Mouse (Mus musculus) layer of hippocampus, postnatal 10 days (tissue): Measurements from ENCODE around the gene Txnip. TPM values are rescaled to one million over a fixed set of nuclear protein-coding genes. Genes with fewer than 3 reads are reported as not detected.
"Not testable (repeated sequence)": the region's sequence is repeated elsewhere in the genome, so short reads cannot be mapped to it uniquely, and the experiment has no call there.

ENCODE experiments used
- DNase-seq, 2 experiments: peaks; one replicate each; pipeline ENCODE4 v3.0.0; 2021; ENCODE audit warnings: low spot score in 2 of 2
- total RNA-seq, 2 experiments: library from RNA; stranded (reverse); gene quantifications; 2 replicates each; pipeline ENCODE4 v1.2.3; 2021

Gene Txnip
- total RNA-seq, 2 experiments from 2014 or later = 36.5 to 46.1 TPM

GRCm38 (mm10) chr3:96593374-96593773, 35.6 kb downstream of the Txnip start:
- DNase-seq = no peak

- peak; percentile 93 to 95 for DNase-seq
These were observed 36.2 kb downstream of the Txnip start, which contains the start of gene Polr3gl for GRCm38 (mm10) chr3:96593790-96594560. Gene Polr3gl, minus strand, starts transcription at chr3:96594181.

GRCm38 (mm10) chr3:96594851-96595250, 37.1 kb downstream of the Txnip start:
- no peak for DNase-seq

- DNase-seq = no peak
These were observed 37.9 kb downstream of the Txnip start for GRCm38 (mm10) chr3:96595661-96596060.

- peak; percentile 71 to 79 for DNase-seq
These were observed 38.5 kb downstream of the Txnip start, which contains the start of gene Ankrd34a for GRCm38 (mm10) chr3:96596228-96596707. Gene Ankrd34a, plus strand, starts transcription at chr3:96596636.

- DNase-seq = peak in 1 of 2 experiments; percentile 46
These were observed 39.1 kb downstream of the Txnip start for GRCm38 (mm10) chr3:96596855-96597254.

GRCm38 (mm10) chr3:96597435-96597891, 39.7 kb downstream of the Txnip start:
- DNase-seq = peak; percentile 56 to 57

- DNase-seq = peak; percentile 67 to 73
These were observed 40.7 kb downstream of the Txnip start for GRCm38 (mm10) chr3:96598156-96599068.

- DNase-seq = no peak
These were observed 41.3 kb downstream of the Txnip start for GRCm38 (mm10) chr3:96599069-96599393.

GRCm38 (mm10) chr3:96599411-96599810, 41.7 kb downstream of the Txnip start:
- no peak for DNase-seq

- DNase-seq = peak; percentile 90 to 92
These were observed 43.0 kb downstream of the Txnip start, which contains the start of gene Lix1l for GRCm38 (mm10) chr3:96600639-96601250. Gene Lix1l, plus strand, starts transcription at chr3:96601149.

- peak; percentile 63 to 74 for DNase-seq
These were observed 43.6 kb downstream of the Txnip start for GRCm38 (mm10) chr3:96601251-96601787.

GRCm38 (mm10) chr3:96601941-96602703, 44.4 kb downstream of the Txnip start:
- peak in 1 of 2 experiments; percentile 48 for DNase-seq

- DNase-seq = no peak
These were observed 44.9 kb downstream of the Txnip start for GRCm38 (mm10) chr3:96602704-96603084.

GRCm38 (mm10) chr3:96603311-96603710, 45.6 kb downstream of the Txnip start:
- peak in 1 of 2 experiments; percentile 34 for DNase-seq

- DNase-seq = not testable (repeated sequence)
These were observed 48.2 kb downstream of the Txnip start for GRCm38 (mm10) chr3:96606007-96606406.

GRCm38 (mm10) chr3:96606618-96607017, 48.9 kb downstream of the Txnip start:
- DNase-seq = no peak
